Mouse (Mus musculus): ENCODE results near the gene Rad1.
"Not testable (repeated sequence)": the region's sequence is repeated elsewhere in the genome, so short reads cannot be mapped to it uniquely, and the experiment has no call there.

Gene Rad1

GRCm38 (mm10) chr15:10506099-10506498 lies 20.3 kb downstream of the Rad1 start:
- DNase-seq (ENCODE audit: low read depth in 2 of 2, low spot score in 2 of 2): no peak

- DNase-seq (ENCODE audit: low read depth in 2 of 2, low spot score in 2 of 2): no peak
Observed at GRCm38 (mm10) chr15:10515166-10515565, 29.3 kb downstream of the Rad1 start.

- DNase-seq (ENCODE audit: low read depth in 2 of 2, low spot score in 2 of 2): no peak
Observed at GRCm38 (mm10) chr15:10525896-10526295, 40.1 kb downstream of the Rad1 start.

- no peak for DNase-seq (ENCODE audit: low read depth in 2 of 2, low spot score in 2 of 2)
Observed at GRCm38 (mm10) chr15:10531352-10531751, 45.5 kb downstream of the Rad1 start.

GRCm38 (mm10) chr15:10533361-10533760 lies 47.5 kb downstream of the Rad1 start:
- not testable (repeated sequence) for DNase-seq (ENCODE audit: low read depth in 2 of 2, low spot score in 2 of 2)

- no peak for DNase-seq (ENCODE audit: low read depth in 2 of 2, low spot score in 2 of 2)
Observed at GRCm38 (mm10) chr15:10534591-10534990, 48.8 kb downstream of the Rad1 start.

- no peak for DNase-seq (ENCODE audit: low read depth in 2 of 2, low spot score in 2 of 2)
Observed at GRCm38 (mm10) chr15:10535969-10536368, 50.2 kb downstream of the Rad1 start.

- no peak for DNase-seq (ENCODE audit: low read depth in 2 of 2, low spot score in 2 of 2)
Observed at GRCm38 (mm10) chr15:10540271-10541088, 54.7 kb downstream of the Rad1 start.
